Comparison of ENCODE assay signal across 8 mouse cellular contexts in the genomic region with DNA sequence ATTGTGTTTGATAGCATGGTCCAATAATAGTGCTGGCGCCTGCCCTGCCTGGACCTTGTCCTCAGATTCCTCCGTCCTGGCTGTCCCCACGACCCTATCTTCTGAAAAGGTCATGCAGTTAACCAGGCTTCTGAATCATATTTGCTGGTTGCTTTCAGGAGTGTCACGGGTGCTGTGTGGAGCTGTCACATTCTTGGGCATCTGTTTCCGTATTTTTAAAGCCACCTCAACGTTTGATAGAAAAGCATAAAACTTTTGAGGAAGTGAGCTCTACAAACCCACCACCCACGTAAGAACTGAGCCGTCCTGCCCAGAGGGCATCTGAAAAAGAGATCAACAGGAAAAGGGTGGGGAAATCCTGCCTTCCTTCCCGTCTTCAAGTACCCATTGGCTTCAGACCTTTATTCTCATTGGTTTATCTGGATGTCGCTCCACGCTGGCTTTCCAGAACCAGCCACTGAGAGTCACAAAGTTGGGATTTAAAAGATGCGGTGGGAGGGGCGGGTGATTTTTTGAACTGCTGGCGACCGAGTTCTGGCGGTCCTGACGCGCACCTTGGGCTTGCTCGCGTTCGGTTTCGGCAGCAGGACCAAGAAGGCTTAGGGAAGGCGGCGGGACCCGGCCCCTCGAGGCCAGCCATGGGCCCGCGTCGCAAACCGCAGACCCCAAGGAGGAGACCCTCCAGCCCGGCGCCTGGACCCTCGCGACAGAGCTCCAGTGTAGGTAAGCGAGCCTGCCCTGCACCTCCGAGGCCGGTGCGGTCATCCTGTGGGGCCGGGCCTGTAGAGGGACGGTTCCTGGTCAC. TPM values are rescaled to one million over a fixed set of nuclear protein-coding genes. Genes with fewer than 3 reads are reported as not detected.
A peak's percentile ranks its signal among the peaks of the same experiment; 100 is the strongest.
DNase-seq lines count a peak whose midpoint lies in the region; ATAC-seq and TF ChIP-seq lines count a peak whose summit lies in the region.

Gene Cenpa (plus strand): TSS at position 387 of the 805 bp plus-strand sequence.

- peak within 1 kb of the TSS; percentile 83 for H3K4me2 ChIP-seq in forebrain, embryonic 16.5 days (ENCODE audit: low read length)
- peak within 1 kb of the TSS; percentile 64 for H3K4me2 ChIP-seq in lung, embryonic 14.5 days

- intact Hi-C loops in heart, postnatal 36 days (cut with DNase I) = no loop called here

- peak within 1 kb of the TSS; percentile 67 for H3K9ac ChIP-seq in forebrain, embryonic 16.5 days (replicated peaks; ENCODE audit: low read depth, low read length)
- peak within 1 kb of the TSS; percentile 80 for H3K9ac ChIP-seq in lung, embryonic 14.5 days

- under 1% methylated on average over 40 of the region's 40 CpGs for WGBS in forebrain, embryonic 16.5 days
- under 1% methylated on average over 40 of the region's 40 CpGs for WGBS in lung, embryonic 14.5 days
- WGBS in olfactory bulb, adult 2 months = under 1% methylated on average over 40 of the region's 40 CpGs
- under 1% methylated on average over 40 of the region's 40 CpGs for WGBS in thymus, adult 2 months

- H3K9me3 ChIP-seq in G1E (replicated peaks) = peaks cover 4% of the 10 kb centered on the region
- H3K9me3 ChIP-seq in forebrain, embryonic 16.5 days (ENCODE audit: control insufficient read depth, low read length) = no peaks in the 10 kb centered on the region
- H3K9me3 ChIP-seq in lung, embryonic 14.5 days (ENCODE audit: low read depth, low read length) = no peaks in the 10 kb centered on the region

- peak; percentile 97 for DNase-seq in G1E (ENCODE audit: low spot score)
- peak; percentile 86 to 96 for DNase-seq in cerebellum, adult 18-20 months
- DNase-seq in heart, postnatal 36 days = peak; percentile 84 to 85
- DNase-seq in layer of hippocampus, adult 2 months (ENCODE audit: low spot score in 2 of 2) = peak; percentile 88 to 95
- DNase-seq in lung, embryonic 14.5 days = peak; percentile 97
- peak; percentile 90 for DNase-seq in thymus, adult 2 months

- no peak for TF ChIP-seq CTCF in G1E (IDR thresholded peaks at IDR 0.05; ENCODE audit: low read depth, low read length)
- TF ChIP-seq CTCF in layer of hippocampus, adult 2 months (conservative IDR thresholded peaks at IDR 0.05) = no peak; the same call in 1 of the 2 replicates
- no peak for TF ChIP-seq CTCF in lung, embryonic 14.5 days (IDR thresholded peaks at IDR 0.05; ENCODE audit: low read depth)
- TF ChIP-seq CTCF in olfactory bulb, adult 2 months (IDR thresholded peaks at IDR 0.05; ENCODE audit: insufficient read depth, low read depth, low read length) = no peak
- TF ChIP-seq CTCF in thymus, adult 2 months (IDR thresholded peaks at IDR 0.05; ENCODE audit: borderline replicate concordance, control insufficient read depth, extremely low read depth, insufficient read depth, low read length, poor library complexity) = no peak

- H3K4me1 ChIP-seq in G1E (ENCODE audit: insufficient read depth, low read depth, low read length) = peaks cover 36% of the 10 kb centered on the region
- H3K4me1 ChIP-seq in forebrain, embryonic 16.5 days (replicated peaks; ENCODE audit: control insufficient read depth, insufficient read depth, low read length) = peaks cover 19% of the 10 kb centered on the region
- peaks cover 10% of the 10 kb centered on the region; the same call in 1 of the 2 replicates for H3K4me1 ChIP-seq in lung, embryonic 14.5 days (ENCODE audit: insufficient read depth)
- H3K4me1 ChIP-seq in olfactory bulb, adult 2 months (ENCODE audit: control insufficient read depth, insufficient read depth, low read length) = no peaks in the 10 kb centered on the region
- peaks cover 4% of the 10 kb centered on the region for H3K4me1 ChIP-seq in thymus, adult 2 months (replicated peaks; ENCODE audit: control insufficient read depth, insufficient read depth, low read length)

- H3K27ac ChIP-seq in forebrain, embryonic 16.5 days (ENCODE audit: low read length) = 0 out of 2 replicates have a peak within 1 kb of the TSS, but pooled peaks have one; percentile 37
- H3K27ac ChIP-seq in layer of hippocampus, adult 2 months = peak within 1 kb of the TSS; percentile 98
- peak within 1 kb of the TSS; percentile 82 for H3K27ac ChIP-seq in lung, embryonic 14.5 days (ENCODE audit: low read depth)
- H3K27ac ChIP-seq in olfactory bulb, adult 2 months (ENCODE audit: insufficient read depth, low read depth, low read length) = peak within 1 kb of the TSS; percentile 70
- peak within 1 kb of the TSS; percentile 88 for H3K27ac ChIP-seq in thymus, adult 2 months (ENCODE audit: control insufficient read depth, insufficient read depth, low read length)

- H3K27me3 ChIP-seq in G1E (ENCODE audit: insufficient read depth, low read length) = no peaks in the 10 kb centered on the region; the same call in 1 of the 2 replicates
- no peaks in the 10 kb centered on the region for H3K27me3 ChIP-seq in forebrain, embryonic 16.5 days (replicated peaks; ENCODE audit: control insufficient read depth, insufficient read depth, low read length)
- H3K27me3 ChIP-seq in lung, embryonic 14.5 days (ENCODE audit: insufficient read depth, low read length) = no peaks in the 10 kb centered on the region
- no peaks in the 10 kb centered on the region for H3K27me3 ChIP-seq in thymus, adult 2 months (ENCODE audit: control insufficient read depth, insufficient read depth, low read length)

- peak within 1 kb of the TSS; percentile 93 for H3K4me3 ChIP-seq in G1E (ENCODE audit: low read depth, low read length)
- H3K4me3 ChIP-seq in forebrain, embryonic 16.5 days (replicated peaks; ENCODE audit: low read length) = peak within 1 kb of the TSS; percentile 69
- H3K4me3 ChIP-seq in layer of hippocampus, adult 2 months = peak within 1 kb of the TSS; percentile 88
- H3K4me3 ChIP-seq in lung, embryonic 14.5 days (ENCODE audit: low read depth, low read length) = peak within 1 kb of the TSS; percentile 85
- H3K4me3 ChIP-seq in olfactory bulb, adult 2 months (ENCODE audit: insufficient read depth, low read depth, low read length) = peak within 1 kb of the TSS; percentile 70
- peak within 1 kb of the TSS; percentile 87 for H3K4me3 ChIP-seq in thymus, adult 2 months (ENCODE audit: control insufficient read depth, insufficient read depth, low read length)

- peak; percentile 95 for ATAC-seq in G1E (ENCODE audit: extremely low read depth, insufficient number of reproducible peaks, low FRiP score, poor library complexity, severe bottlenecking)
- ATAC-seq in forebrain, embryonic 16.5 days = peak; percentile 98
- ATAC-seq in lung, embryonic 14.5 days (ENCODE audit: insufficient read depth) = peak; percentile 94

- H3K36me3 ChIP-seq in G1E (replicated peaks) = peaks cover 39% of the 10 kb centered on the region
- no peaks in the 10 kb centered on the region for H3K36me3 ChIP-seq in forebrain, embryonic 16.5 days (ENCODE audit: control insufficient read depth, insufficient read depth)
- peaks cover 30% of the 10 kb centered on the region for H3K36me3 ChIP-seq in lung, embryonic 14.5 days (ENCODE audit: insufficient read depth)
- H3K36me3 ChIP-seq in thymus, adult 2 months (ENCODE audit: control insufficient read depth, insufficient read depth, low read length) = no peaks in the 10 kb centered on the region

- TF ChIP-seq POLR2A in olfactory bulb, adult 2 months (IDR thresholded peaks at IDR 0.05; ENCODE audit: insufficient read depth, low read depth, low read length) = no peak
- TF ChIP-seq POLR2A in thymus, adult 2 months (IDR thresholded peaks at IDR 0.05; ENCODE audit: control insufficient read depth, extremely low read depth, insufficient read depth, low read length, poor library complexity) = peak; percentile 72

RNA-seq across cellular contexts. Expression of gene Cenpa, which starts in this region (rescaled TPM):
- 165 and 203 TPM in 2 replicates for total RNA-seq in G1E (2014; fragmentation: Nextera tagmentation)
- total RNA-seq in G1E (2017) = 113 and 114 TPM in 2 replicates
- polyA plus RNA-seq in G1E (2012) = 307 and 368 TPM in 2 replicates
- polyA plus RNA-seq in forebrain, embryonic 16.5 days (2015; fragmentation: Nextera tagmentation; extraction: Ambion mirVana) = 95.3 and 114 TPM in 2 replicates
- total RNA-seq in heart, postnatal 36 days (2021) = 10 to 100 TPM; 49.5 to 55.2 TPM
- 1 to 10 TPM; 3.7 to 7.1 TPM for total RNA-seq in layer of hippocampus, adult 2 months (2021)
- polyA plus RNA-seq in lung, embryonic 14.5 days (2014; fragmentation: Nextera tagmentation; extraction: Ambion mirVana) = 416 and 454 TPM in 2 replicates
- polyA plus RNA-seq in olfactory bulb, adult 2 months (2012; ENCODE audit: insufficient read depth, insufficient read length, low replicate concordance, missing spikeins) = 423 TPM in 1 of 2 replicates, not detected in the other
- polyA plus RNA-seq in thymus, adult 2 months (2012; rRNA removed) = 161 and 208 TPM in 2 replicates

Comparison
In these comparisons a context has a peak if more than half of its experiments do, and no peak if none do; other contexts are left out.
1. Peak in every context shown above with its lines: DNase-seq, ATAC-seq, H3K4me3 ChIP-seq and H3K27ac ChIP-seq.
2. RNA of gene Cenpa (total RNA-seq): 113 to 203 TPM in G1E and 49.5 to 55.2 TPM in heart, postnatal 36 days; 3.7 to 7.1 TPM in layer of hippocampus, adult 2 months; every median in the first group is over 4 times any median in the second.
3. H3K27ac ChIP-seq: peak in every context shown above with its lines; median percentile 98 in layer of hippocampus, adult 2 months; 88 in thymus, adult 2 months; 82 in lung, embryonic 14.5 days; 70 in olfactory bulb, adult 2 months; 37 in forebrain, embryonic 16.5 days.